19 mouse cellular contexts compared by ENCODE assay signal in the genomic region with DNA sequence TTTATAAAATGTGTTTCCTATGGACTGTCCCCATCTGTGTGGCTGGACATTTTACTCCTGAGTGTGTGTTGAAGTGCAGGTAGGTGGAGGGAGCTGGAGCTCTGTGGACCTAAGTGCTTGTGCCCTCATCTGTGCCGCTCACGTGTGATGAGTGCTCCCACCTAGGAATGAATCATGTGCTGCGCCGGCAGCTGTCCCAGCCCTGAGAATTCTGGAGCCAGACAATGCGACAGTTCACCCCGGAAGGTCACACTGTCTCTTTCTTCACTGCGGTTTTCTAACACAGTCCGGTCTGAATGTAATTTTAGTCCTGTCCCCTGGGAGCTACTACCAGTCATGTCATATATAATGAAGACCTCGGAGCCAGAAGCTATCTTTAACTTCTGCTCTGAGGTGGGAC.
DNase-seq lines count a peak whose midpoint lies in the region; ATAC-seq lines count a peak whose summit lies in the region.
"Had no signal": no experiment of that assay in that cellular context is flagged by ENCODE, and none has a peak within 500 bp of the region (broad histone marks: within the 10 kb centered on the region; RNA-seq: fewer than 3 reads in every experiment).

No protein-coding gene starts in this region.

- H3K27me3 ChIP-seq in hindbrain, embryonic 13.5 days = no peaks in the 10 kb centered on the region
- no peaks in the 10 kb centered on the region for H3K27me3 ChIP-seq in hindbrain, embryonic 11.5 days (ENCODE audit: control insufficient read depth, insufficient read depth, low read length)
- no peaks in the 10 kb centered on the region for H3K27me3 ChIP-seq in heart, embryonic 12.5 days (replicated peaks)
- H3K27me3 ChIP-seq: embryonic facial prominence, embryonic 13.5 days; midbrain, embryonic 15.5 days had no signal

- no peak overlapping the region for H3K4me2 ChIP-seq in hindbrain, embryonic 13.5 days
- H3K4me2 ChIP-seq in hindbrain, embryonic 11.5 days (replicated peaks; ENCODE audit: low read depth, low read length) = no peak overlapping the region
- no peak overlapping the region for H3K4me2 ChIP-seq in heart, embryonic 12.5 days
- H3K4me2 ChIP-seq: embryonic facial prominence, embryonic 13.5 days; liver, embryonic 11.5 days; midbrain, embryonic 15.5 days had no signal

- H3K4me1 ChIP-seq in hindbrain, embryonic 13.5 days (replicated peaks) = peaks cover 7% of the 10 kb centered on the region; the same call in 1 of the 2 replicates
- H3K4me1 ChIP-seq in hindbrain, embryonic 11.5 days (replicated peaks; ENCODE audit: control insufficient read depth, insufficient read depth, low read length) = no peaks in the 10 kb centered on the region
- peaks cover 23% of the 10 kb centered on the region for H3K4me1 ChIP-seq in heart, embryonic 12.5 days (replicated peaks)
- H3K4me1 ChIP-seq: embryonic facial prominence, embryonic 13.5 days; megakaryocyte, embryonic 14.5 days; midbrain, embryonic 15.5 days had no signal

- no peaks in the 10 kb centered on the region for H3K9me3 ChIP-seq in hindbrain, embryonic 13.5 days
- no peaks in the 10 kb centered on the region for H3K9me3 ChIP-seq in hindbrain, embryonic 11.5 days (ENCODE audit: control insufficient read depth, low read length)
- no peaks in the 10 kb centered on the region for H3K9me3 ChIP-seq in heart, embryonic 12.5 days (replicated peaks)
- H3K9me3 ChIP-seq: embryonic facial prominence, embryonic 13.5 days; midbrain, embryonic 15.5 days had no signal

- intact Hi-C loops in heart, postnatal 14 days (cut with DNase I) = no loop called here

- H3K36me3 ChIP-seq in hindbrain, embryonic 13.5 days = peaks cover 87% of the 10 kb centered on the region
- H3K36me3 ChIP-seq in hindbrain, embryonic 11.5 days (ENCODE audit: control insufficient read depth, insufficient read depth, low read length) = peaks cover 11% of the 10 kb centered on the region
- H3K36me3 ChIP-seq in heart, embryonic 12.5 days = peaks cover 92% of the 10 kb centered on the region

- no peak overlapping the region for H3K9ac ChIP-seq in hindbrain, embryonic 13.5 days
- no peak overlapping the region for H3K9ac ChIP-seq in hindbrain, embryonic 11.5 days (ENCODE audit: low read depth, low read length)
- H3K9ac ChIP-seq in heart, embryonic 12.5 days = no peak overlapping the region
- H3K9ac ChIP-seq: embryonic facial prominence, embryonic 13.5 days; midbrain, embryonic 15.5 days had no signal

- ATAC-seq in hindbrain, embryonic 13.5 days (ENCODE audit: low FRiP score) = no peak
- ATAC-seq in hindbrain, embryonic 11.5 days (ENCODE audit: low FRiP score) = no peak
- no peak for ATAC-seq in heart, embryonic 12.5 days (ENCODE audit: insufficient number of reproducible peaks, low FRiP score)
- ATAC-seq: midbrain, embryonic 15.5 days had no signal

- no peak for DNase-seq in hindbrain, embryonic 11.5 days (ENCODE audit: low spot score)
- DNase-seq in heart, adult 8-10 months (ENCODE audit: low spot score) = peak; percentile 49
- DNase-seq in heart, postnatal 14 days = peak; percentile 45 to 56
- DNase-seq in spleen, adult 18-20 months = no peak
- DNase-seq in adrenal gland, postnatal 25 days = no peak
- DNase-seq: cerebellum, adult 8-10 months; gastrocnemius, adult 2 months; kidney, adult 11 months; kidney, postnatal 14 days; lung, adult 18-20 months; lung, postnatal 14 days; right cerebral cortex, postnatal 4 days had no signal

- 69% methylated on average over 9 of the region's 9 CpGs for WGBS in hindbrain, embryonic 13.5 days
- WGBS in hindbrain, embryonic 11.5 days = 74% methylated on average over 9 of the region's 9 CpGs
- 64% methylated on average over 9 of the region's 9 CpGs for WGBS in heart, embryonic 12.5 days

- peak overlapping the region; percentile 30; the same call in 1 of the 2 replicates for H3K27ac ChIP-seq in hindbrain, embryonic 13.5 days
- no peak overlapping the region for H3K27ac ChIP-seq in hindbrain, embryonic 11.5 days (ENCODE audit: low read depth, low read length)
- peak overlapping the region; percentile 36 for H3K27ac ChIP-seq in heart, embryonic 12.5 days (ENCODE audit: poor library complexity, severe bottlenecking)
- H3K27ac ChIP-seq: embryonic facial prominence, embryonic 13.5 days; gastrocnemius, adult 2 months; midbrain, embryonic 15.5 days; stomach, postnatal 0 days had no signal

- no peak overlapping the region for H3K4me3 ChIP-seq in hindbrain, embryonic 13.5 days
- H3K4me3 ChIP-seq in hindbrain, embryonic 11.5 days (ENCODE audit: low read depth, low read length) = no peak overlapping the region
- H3K4me3 ChIP-seq in heart, embryonic 12.5 days = no peak overlapping the region
- H3K4me3 ChIP-seq: embryonic facial prominence, embryonic 13.5 days; gastrocnemius, adult 2 months; megakaryocyte, embryonic 14.5 days; midbrain, embryonic 15.5 days had no signal

Comparison
In these comparisons a context has a peak if more than half of its experiments do, and no peak if none do; other contexts are left out.
1. DNase-seq: peak in heart, adult 8-10 months (single experiment) and heart, postnatal 14 days (2 of 2); none in hindbrain, embryonic 11.5 days (single experiment), spleen, adult 18-20 months (0 of 2) and adrenal gland, postnatal 25 days (single experiment).